Mouse (Mus musculus) kidney, adult 11 months (tissue): ENCODE measurements around the gene 5730596B20Rik.

Source experiments
- DNase-seq: peaks from one replicate; pipeline ENCODE4 v3.0.0; 2022

The 5730596B20Rik gene

GRCm38 (mm10) chr6:52215070-52215469 lies 37.8 kb downstream of the 5730596B20Rik start:
- peak; percentile 28 for DNase-seq

GRCm38 (mm10) chr6:52215771-52216535 lies 38.7 kb downstream of the 5730596B20Rik start:
- DNase-seq = peak; percentile 42

DNA sequence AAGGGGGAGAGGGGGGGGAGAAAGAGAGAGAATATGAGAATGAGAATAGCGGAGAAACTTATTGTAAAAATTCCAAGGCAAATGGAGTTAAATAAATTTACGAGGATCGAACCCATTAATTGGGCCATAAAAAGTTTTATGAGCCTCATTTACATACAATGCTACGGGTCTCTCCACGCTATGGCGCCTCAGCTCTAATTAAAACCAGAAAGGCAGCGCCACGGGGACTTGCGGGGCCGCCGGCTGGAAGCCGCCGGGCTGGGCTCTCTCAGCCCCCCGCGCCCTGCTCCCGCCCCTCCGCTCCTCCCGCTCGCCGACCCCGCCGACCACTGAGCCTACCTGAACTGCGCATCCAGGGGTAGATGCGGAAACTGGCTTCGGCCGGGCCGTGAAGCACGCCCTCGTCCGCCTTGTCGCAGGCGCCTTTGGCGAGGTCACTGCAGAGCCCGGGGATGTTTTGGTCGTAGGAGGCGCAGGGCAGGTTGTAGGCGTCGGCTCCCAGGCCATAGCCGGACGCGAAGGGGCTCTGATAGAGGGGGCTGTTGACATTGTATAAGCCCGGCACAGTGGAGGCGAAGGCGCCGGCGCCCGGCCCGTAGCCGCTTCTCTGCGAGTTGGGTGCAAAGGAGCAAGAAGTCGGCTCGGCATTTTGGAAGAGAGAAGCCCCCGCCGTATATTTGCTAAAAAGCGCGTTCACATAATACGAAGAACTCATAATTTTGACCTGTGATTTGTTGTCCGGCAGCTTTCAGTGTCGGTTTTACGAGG lies 39.6 kb downstream of the 5730596B20Rik start:
- no peak for DNase-seq

- DNase-seq = peak; percentile 93
Measured at GRCm38 (mm10) chr6:52217459-52217768, 40.1 kb downstream of the 5730596B20Rik start.

GRCm38 (mm10) chr6:52217895-52218642 lies 40.8 kb downstream of the 5730596B20Rik start:
- DNase-seq = peak; percentile 35

DNA sequence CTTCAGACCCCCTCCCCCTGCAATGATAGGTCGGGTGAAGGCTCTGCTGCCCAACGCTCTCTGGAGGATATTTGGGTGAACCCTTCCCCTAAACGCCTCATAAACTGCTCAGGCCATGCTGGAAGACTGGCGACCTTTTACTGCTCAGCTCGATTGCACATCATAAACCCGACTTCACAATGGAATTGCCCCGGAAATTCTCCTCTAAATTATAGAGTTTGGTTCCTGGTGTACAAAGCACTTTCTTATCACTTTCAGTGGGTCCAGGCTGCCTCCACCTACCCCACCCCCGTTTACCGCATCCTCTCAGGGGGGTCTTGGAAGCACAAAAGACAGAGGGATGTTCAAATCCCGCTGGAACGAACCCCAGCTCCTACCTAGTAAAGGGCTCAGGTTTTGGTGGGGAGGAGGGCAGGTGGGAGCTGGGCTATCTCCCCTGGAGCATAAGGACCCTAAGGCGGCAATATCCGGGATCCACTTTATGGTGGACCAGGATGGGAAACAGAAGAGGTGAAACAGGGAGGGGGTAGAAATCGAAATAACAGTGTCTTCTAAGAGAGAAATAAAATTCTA lies 41.4 kb downstream of the 5730596B20Rik start:
- peak; percentile 48 for DNase-seq

DNA sequence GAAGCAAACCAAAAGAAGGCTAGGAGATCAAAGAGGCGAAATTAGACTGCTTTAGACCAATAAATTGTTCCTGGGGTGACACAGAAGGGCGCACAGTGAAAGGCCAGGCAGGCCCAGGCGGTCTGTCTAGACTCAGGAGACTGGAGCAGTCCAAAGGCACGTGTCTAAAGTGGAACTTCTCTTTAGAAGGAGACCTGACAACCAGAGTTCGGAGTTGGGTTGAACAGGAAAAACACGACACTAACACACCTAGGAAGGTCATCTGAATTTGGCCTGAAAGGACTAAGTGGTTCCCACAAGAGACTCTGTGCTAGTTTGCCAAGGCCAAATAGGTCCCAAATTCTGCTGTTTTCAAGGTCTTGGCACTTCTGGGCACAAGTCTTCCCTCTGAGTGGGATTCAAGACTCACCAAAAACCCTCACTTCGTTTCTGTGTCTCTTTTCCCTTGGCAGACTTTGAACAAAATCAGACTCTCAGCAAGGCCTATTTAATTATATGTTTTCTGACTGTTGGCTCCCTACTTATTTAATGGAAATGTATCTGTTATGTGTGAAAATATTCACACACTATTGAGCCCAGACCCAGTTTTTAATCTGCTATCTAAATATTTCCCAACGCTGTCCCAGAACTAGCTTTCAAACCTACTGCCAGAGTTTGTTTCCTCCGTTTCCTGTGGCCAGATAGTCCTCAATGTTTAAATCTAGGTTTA lies 42.1 kb downstream of the 5730596B20Rik start:
- peak; percentile 34 for DNase-seq

DNA sequence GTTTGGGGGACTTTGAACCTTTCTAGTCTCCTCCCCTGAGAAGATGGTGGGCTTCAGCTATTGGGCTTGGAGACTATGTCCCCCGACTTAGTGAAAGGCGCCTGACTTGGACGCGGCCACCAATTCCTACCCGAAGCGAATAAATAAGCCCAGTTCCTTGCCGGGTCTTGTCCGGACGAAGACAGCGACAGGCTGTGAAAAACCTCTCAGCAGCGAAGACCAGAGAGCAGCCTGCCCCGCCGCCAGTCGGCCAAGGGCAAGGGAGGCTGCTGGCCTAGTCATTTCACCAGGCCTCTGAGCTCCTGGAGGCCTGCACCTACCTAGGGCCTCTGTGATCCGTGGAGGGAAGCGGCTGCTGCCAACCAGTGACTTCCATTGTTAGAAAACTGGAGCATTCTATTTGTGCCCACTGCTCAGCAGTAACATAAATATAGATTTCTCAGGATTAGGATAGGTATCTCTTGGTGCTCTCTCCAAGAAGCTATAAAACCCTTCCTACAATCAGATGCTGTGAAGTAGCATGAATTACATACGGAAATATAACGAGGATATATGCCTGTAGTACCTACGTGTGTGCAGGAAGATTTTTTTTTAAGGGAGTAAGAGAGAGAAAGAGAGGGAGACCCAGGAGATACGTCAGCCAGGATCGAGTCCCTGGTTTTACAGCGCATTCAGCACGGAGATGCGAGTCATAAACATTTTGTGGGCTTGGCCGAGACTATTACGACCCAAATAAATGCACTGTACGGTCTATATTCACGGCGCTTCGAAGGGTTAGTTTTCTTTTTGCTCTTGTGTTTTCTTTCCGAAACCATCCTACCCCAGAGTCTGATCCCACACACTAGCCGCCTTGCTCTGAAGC lies 42.9 kb downstream of the 5730596B20Rik start:
- DNase-seq = peak; percentile 69

DNA sequence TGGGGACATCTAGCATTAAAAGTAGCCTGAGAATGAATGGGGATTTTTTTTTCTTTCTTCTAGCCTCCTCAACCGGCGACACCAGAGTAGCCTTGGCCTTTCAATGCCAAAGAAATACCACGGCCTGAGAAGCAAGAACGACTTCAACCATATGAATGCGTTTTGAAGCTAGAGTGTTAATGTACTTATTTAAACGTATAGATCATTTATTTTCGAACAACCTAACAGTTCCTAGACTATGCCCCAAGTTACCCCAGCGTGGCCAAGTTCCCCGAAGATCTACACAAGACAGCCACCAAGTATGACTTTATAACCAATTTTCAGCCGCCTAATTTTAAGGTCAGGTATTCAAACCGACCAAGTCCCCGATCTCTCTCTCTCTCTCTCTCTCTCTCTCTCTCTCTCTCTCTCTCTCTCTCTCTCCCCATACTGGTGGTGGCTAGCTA lies 43.6 kb downstream of the 5730596B20Rik start:
- DNase-seq = peak; percentile 20

DNA sequence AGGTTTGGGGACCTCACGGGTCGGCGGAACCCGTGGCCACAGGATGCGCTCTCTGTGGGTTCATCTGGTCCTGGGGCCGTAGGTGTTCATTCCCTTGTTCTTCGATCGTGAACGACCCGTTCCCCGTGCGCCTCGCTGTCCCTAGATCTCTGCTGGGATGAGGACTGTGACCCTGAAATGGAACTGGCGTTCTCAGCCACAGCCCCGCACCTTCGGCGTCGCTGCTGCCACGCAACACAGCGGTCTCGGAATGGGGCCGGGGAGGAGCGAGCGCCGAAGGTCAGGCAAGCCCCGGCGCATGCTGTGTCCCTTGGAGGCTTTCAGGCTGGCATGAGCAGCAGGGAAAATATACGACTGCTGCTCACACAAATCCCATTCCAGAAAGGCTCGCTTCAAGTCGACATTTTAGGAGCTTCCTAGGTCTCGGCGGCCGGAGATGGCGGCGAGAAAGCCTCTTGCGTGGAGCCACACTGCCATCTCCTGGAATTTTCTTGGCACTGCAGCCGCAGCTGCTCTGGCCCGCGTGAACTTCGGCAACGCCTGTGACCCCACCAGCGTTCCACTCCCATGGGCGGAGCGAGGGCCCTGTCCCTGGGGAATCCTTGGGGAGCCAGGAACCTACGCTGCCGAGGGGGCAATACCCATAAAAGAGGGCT lies 44.2 kb downstream of the 5730596B20Rik start, which contains the start of gene Hoxa7:
Hoxa7 (minus strand) TSS at position 518 of the 656 bp plus-strand sequence.
- peak; percentile 94 for DNase-seq

DNA sequence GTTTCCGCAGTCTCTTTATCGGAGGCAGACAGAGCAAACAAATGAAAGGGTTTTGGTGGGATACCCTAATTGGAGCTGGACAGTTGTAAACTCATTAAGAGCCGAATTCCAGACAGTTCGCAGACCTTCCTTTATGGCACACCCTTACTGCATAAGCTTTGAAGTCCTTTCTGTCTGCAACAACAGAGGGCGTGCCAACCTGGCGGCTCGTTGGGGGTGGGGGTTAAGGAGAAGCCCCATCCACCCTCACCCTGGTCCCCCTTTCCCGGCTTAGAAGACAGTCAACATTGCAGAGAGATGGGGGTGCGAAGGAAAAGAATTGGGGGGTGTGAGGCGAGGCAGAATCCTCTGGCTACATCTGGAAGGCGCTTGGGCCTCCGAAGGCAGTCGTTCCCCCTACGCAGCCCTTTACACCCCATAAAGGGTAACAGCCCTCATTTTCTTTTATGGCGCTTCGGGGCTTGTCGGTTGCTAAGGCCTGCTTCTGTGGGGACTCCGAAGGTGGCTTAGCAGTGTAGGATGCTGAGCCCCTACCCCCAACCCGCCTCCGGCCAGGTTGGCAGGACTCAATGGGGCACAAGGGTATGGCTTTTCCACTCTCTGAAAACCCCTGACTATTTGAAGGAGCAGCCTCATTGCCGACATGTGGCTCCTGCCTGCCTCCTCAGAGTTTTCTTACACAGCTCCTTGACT lies 44.8 kb downstream of the 5730596B20Rik start:
- no peak for DNase-seq

- DNase-seq = no peak
Measured at GRCm38 (mm10) chr6:52222729-52223128, 45.4 kb downstream of the 5730596B20Rik start.

- peak; percentile 33 for DNase-seq
Measured at GRCm38 (mm10) chr6:52223939-52224760, 46.9 kb downstream of the 5730596B20Rik start.

DNA sequence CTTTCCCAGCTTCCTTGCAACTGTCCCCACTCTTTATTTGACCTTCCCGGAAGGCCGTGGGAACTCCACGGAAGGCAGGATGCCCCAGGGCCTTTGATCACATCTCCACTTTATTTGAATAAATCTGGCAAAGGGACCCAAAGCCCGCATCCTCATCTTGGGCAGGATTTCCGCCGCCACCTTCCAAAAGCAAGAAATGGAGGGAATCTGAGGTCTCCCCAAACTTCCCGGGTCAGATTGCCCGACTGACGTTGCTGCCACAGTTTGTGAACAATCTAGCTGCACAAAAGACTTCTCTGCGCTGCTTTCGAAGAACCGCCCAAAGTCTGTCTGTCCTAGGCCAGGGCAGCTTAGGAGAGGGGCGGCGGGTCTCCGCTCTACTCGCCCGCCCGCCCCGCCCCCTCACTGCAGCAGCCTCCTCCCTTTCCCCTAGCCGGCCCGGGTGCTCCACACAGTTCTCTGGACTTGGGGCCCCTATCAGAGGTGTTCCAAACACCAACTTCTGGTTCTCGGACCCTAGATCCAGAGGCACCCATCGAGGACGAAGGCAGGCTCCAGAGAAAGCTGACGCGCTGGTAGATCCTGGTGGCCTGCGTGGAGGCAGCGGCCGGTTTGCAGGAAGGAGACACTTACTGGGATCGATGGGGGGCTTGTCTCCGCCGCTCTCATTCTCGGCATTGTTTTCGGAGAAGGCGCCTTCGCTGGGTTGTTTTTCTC lies 47.8 kb downstream of the 5730596B20Rik start:
- peak; percentile 38 for DNase-seq

DNA sequence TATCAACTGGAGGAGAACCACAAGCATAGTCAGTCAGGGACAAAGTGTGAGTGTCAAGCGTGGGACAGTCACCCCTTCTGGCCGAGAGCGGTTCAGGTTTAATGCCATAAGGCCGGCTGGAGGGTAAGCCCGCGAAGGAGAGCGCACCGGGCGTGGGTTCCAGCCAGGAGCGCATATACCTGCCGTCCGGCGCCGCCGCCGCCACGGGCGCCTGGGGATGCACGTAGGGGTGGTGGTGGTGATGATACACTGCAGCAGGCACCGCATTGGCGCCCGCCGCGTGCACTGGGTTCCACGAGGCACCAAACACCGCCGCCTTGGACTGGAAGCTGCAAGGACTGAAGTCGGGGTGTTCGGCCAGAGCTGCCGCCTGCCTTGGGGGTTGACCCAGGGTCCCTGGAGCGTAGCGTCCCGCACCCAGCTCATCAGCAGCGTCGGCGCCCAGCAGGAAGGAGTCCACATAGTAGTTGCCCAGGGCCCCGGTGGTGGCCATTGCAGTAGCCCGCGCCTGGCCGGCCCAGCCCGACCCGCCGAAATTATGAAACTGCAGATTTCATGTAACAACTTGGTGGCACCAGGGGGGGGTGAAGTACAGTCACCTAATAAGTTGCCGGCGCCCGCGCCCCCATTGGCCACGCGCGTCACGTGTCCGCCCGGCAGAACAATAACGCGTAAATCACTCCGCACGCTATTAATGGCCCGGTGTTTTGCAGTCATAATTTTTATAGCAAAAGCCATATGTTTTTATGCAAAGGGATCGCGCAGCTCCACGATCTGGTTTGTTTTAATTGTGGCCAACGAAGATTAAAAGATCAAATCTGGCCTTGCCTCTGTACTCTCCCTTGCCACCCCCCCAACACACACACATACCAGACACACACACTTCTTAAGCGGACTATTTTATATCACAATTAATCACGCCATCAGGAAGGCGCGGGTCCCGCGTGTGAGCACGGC lies 48.6 kb downstream of the 5730596B20Rik start:
- peak; percentile 91 for DNase-seq

- peak; percentile 48 for DNase-seq
Measured at GRCm38 (mm10) chr6:52226569-52227257, 49.4 kb downstream of the 5730596B20Rik start.
